Mouse (Mus musculus): Measurements from ENCODE around the gene Etl4.

Gene Etl4

GRCm38 (mm10) chr2:20520099-20520475, 610.5 kb downstream of the Etl4 start:
- no peak; the same call in 1 of the 2 replicates for ATAC-seq (ENCODE audit: low TSS enrichment)

DNA sequence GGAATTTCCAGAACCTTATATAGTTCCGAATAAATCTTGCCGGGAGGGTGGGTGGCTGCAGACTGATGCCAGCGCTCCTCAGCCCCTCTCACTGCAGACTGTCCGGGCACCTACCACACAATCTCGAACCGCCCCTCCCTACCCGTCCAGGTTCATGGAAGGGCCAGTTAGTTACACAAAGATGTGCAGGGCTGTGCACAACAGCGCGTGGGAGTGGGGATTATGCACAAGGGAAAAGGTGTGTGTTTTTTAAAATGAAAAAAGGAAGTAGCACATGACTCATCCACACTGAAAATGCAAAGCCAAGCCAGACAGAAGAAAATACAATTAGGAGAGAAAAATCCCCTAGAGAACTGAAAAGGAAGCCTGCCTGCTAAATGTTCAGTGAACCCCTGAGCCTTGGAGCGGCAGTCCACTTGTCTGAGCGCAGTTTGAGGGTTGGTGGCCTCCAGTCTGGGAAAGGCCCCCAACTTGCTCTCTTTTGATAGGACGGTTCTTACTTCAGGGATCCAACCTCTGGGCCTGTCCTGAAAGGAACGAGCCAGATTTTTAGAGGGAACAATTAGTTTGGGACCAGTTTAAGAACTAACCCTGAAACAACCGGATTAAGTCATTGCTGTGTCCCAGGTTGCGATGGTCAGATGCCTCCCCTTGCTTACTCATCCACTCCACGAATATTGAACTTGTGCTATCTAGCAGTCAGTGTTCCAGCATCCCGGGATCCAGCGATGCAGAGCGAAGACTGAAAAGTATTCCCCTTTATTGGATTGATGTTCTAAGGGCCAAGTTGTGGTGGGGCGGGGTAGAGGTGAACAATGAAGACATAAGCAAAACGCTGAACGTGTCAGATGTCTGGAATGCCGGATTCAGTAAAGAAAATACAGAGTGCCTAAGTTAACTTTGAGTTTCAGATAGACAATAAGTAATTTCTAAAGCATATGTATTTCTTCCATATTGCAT, 611.3 kb downstream of the Etl4 start:
- ATAC-seq (ENCODE audit: low TSS enrichment): peak; percentile 67

GRCm38 (mm10) chr2:20521686-20522285, 612.2 kb downstream of the Etl4 start:
- ATAC-seq (ENCODE audit: low TSS enrichment): no peak

GRCm38 (mm10) chr2:20523636-20524035, 614.1 kb downstream of the Etl4 start:
- ATAC-seq (ENCODE audit: low TSS enrichment): no peak

GRCm38 (mm10) chr2:20525879-20526593, 616.5 kb downstream of the Etl4 start:
- ATAC-seq (ENCODE audit: low TSS enrichment): no peak

DNA sequence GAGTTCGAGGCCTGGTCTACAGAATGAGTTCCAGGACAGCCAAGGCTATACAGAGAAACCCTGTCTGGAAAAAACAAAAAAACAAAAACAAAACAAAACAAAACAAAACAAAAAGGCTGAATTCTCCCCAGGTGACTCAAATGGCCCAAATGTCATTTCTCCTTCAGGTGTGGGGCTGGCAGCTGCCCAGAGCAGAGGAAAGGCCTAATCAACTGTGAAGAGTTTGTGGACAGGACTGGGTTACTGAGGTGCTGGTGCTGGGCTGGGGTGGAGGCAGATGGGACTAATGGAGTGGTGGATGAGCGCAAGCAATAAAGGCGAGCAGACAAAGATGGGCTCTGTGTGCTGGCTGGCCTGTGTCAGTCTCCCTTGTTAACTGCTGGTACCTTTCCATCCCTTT, 617.3 kb downstream of the Etl4 start:
- no peak for ATAC-seq (ENCODE audit: low TSS enrichment)

DNA sequence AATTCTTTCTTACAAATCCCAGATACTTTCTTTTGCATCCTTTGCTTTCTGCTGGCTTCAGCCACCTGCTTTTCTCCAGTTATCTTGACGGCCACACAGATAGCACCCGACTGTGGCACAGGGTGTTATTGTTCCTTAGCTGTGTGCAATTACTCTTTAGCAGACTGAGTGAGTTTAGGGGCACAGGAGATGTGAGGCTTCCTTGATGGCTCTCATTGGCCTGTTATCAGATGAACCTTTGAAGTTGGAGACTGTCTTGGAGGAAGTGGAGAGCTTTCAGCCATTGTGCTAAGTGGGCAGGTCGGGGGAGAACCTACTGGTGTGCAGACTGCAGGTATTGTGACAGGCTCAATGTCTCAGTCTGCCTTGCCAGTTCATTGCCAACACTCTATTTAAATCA, 623.0 kb downstream of the Etl4 start:
- no peak for ATAC-seq (ENCODE audit: low TSS enrichment)

DNA sequence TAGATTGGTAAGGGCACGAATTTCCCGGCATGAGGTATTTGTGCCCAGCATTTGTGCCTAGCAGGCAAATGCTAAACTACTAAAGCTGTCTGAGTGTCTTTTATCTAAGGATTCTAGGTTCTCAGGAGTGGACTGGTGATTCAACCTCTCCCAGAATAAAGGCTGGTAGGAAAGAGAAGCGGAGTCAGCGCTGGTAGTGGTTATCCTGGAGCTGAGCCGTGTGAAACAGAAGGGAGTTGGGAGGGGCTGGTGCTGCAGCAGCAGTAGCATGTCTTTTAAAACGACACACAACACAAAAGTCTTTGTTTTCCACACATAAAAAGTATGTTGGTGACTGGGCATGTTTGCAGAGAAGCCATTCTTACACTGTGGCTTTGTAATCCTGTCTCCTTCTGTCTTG, 628.2 kb downstream of the Etl4 start:
- ATAC-seq (ENCODE audit: low TSS enrichment): peak; percentile 72; the same call in 1 of the 2 replicates

DNA sequence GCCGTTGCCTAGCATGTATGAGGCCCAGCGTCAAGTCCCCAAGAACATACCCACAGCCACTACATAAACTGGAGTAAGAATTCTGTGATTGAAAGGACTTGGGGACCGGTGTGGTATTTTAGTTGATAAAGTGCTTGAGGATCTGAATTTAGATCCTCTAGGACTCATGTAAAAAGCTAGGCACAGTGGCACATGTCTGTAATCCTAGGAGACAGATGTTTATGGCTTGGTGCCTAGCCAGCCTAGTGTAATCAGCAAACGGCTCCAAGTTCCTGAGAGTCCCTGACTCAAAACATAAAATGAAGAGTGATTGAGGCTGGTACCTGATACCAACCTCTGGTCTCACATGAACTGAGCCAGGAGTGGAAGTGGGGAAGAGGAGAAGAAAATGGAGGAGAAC, 629.3 kb downstream of the Etl4 start:
- ATAC-seq (ENCODE audit: low TSS enrichment): no peak

- ATAC-seq (ENCODE audit: low TSS enrichment): no peak
Measured at GRCm38 (mm10) chr2:20541261-20541660, 631.7 kb downstream of the Etl4 start.

DNA sequence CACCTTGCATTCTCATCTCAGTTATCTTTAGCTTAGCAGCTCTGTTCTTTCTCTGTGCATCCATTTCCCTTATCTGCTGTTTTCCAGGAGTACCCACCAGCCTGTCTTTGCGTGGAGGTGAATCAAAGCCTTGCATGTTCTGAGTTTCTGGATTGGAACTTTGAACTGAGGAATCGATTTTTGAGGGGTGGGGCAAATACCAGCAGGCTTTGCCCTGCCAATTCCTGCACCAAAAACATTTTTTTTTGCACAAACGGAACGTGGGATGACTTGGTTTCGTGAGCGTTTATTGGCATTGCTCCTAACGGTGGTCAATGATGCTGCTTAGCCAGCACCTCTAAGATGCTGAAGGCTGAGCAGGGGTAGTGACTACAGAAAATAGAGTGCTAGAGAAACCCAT, 632.7 kb downstream of the Etl4 start:
- no peak for ATAC-seq (ENCODE audit: low TSS enrichment)

- ATAC-seq (ENCODE audit: low TSS enrichment): peak; percentile 24
Measured at GRCm38 (mm10) chr2:20545624-20546023, 636.0 kb downstream of the Etl4 start.

- 0 out of 2 replicates have a peak, but pooled peaks have one; percentile 38 for ATAC-seq (ENCODE audit: low TSS enrichment)
Measured at GRCm38 (mm10) chr2:20546496-20547348, 637.1 kb downstream of the Etl4 start.

- ATAC-seq (ENCODE audit: low TSS enrichment): no peak
Measured at GRCm38 (mm10) chr2:20547349-20547677, 637.7 kb downstream of the Etl4 start.

- ATAC-seq (ENCODE audit: low TSS enrichment): no peak
Measured at GRCm38 (mm10) chr2:20547686-20548624, 638.4 kb downstream of the Etl4 start.

DNA sequence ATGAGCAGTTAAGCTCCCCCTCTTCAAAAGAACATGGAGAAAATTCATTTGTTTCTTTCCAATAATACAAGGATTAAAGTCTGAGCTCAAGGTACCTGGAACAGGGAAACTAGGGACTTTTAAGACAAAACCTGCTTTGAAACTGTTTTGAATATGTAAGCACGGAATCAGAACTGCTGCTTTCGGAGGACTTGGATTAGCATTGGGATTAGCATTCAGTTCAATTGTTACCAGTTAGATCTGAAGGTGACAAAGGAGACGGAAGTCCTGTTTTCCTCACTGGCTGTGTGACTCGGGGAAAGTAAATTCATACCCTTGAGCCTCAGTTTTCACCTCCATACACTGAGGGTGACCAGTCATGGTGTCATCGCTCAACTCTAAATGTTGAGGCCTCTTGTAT, 639.5 kb downstream of the Etl4 start:
- no peak for ATAC-seq (ENCODE audit: low TSS enrichment)

GRCm38 (mm10) chr2:20549996-20550395, 640.4 kb downstream of the Etl4 start:
- no peak for ATAC-seq (ENCODE audit: low TSS enrichment)

GRCm38 (mm10) chr2:20555706-20556105, 646.1 kb downstream of the Etl4 start:
- ATAC-seq (ENCODE audit: low TSS enrichment): no peak

GRCm38 (mm10) chr2:20559083-20559482, 649.5 kb downstream of the Etl4 start:
- ATAC-seq (ENCODE audit: low TSS enrichment): no peak

DNA sequence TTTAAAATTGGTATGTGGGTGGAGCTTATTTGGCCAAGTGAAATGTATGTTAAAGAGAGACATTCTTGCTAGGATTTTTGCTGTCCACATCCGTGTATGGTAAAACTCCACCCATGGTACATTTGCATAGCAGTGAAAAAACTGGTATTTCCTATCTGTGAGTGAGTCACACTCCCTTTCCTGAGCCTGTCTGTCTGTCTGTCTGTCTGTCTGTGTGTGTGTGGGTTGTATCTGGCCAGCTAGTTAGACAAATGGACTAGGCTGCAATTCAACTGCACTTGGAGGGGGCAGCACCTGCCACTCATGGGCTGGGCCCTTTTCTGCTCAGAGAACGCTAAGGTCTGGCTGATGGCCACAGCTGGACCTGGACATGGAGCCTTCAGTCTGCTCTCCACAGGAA, 650.1 kb downstream of the Etl4 start:
- no peak for ATAC-seq (ENCODE audit: low TSS enrichment)

DNA sequence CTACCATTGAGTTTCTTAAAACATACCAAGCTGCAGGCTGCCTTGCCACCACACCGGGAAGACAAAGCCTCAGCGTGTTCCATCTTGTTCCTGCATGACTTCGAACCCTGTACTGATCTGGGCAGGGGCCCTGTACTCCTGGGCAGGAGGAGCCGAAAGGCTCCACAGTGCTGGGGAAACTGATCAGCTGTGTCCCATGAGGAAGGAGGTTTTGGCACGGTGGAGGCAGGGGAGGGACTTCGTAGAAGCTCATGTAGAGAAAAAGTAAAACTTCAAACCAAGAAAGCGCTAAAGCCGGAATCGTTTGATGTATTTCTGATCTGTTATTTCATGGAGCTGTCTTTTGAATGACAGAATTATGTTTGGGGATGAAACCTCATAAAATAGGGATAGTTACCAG, 651.0 kb downstream of the Etl4 start:
- no peak for ATAC-seq (ENCODE audit: low TSS enrichment)

All from frontal cortex, adult (tissue).